Mouse (Mus musculus): ENCODE data around the gene Pde10a. TPM values are rescaled to one million over a fixed set of nuclear protein-coding genes. Genes with fewer than 3 reads are reported as not detected.

Gene Pde10a
- total RNA-seq, 2 experiments from 2014 or later, result 55.2 to 64.0 TPM

- DNase-seq (ENCODE audit: extremely low spot score in 1 of 2, low spot score in 1 of 2), result peak; percentile 79 to 85
These were observed 463.1 kb downstream of the Pde10a start, which contains the start of gene 1700010I14Rik for GRCm38 (mm10) chr17:8988119-8988807. 1700010I14Rik (plus strand) TSS chr17:8988333.

- peak in 1 of 2 experiments; percentile 44 for DNase-seq (ENCODE audit: extremely low spot score in 1 of 2, low spot score in 1 of 2)
These were observed 466.0 kb downstream of the Pde10a start for GRCm38 (mm10) chr17:8991160-8991559.

- DNase-seq (ENCODE audit: extremely low spot score in 1 of 2, low spot score in 1 of 2), result no peak
These were observed 470.2 kb downstream of the Pde10a start for GRCm38 (mm10) chr17:8995344-8995743.

DNA sequence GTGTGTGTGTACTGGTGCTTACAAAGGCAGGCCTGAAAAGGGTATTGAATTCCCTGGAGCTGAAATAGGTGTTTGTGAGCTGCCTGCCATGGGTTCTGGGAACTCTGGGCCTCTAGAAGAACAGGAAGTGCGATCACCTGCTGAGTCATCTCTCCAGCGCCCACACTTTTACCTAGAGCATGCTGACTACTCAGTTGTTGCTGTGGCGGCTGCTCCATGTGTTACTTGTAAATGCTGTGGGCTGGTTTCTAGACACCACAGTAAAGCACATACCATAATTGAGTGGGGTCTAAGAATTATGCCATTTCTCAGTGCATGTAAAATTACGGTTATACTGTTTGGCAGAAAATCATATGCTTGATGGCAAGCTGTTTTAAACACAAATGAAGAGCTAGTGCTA lies 477.3 kb downstream of the Pde10a start:
- DNase-seq (ENCODE audit: extremely low spot score in 1 of 2, low spot score in 1 of 2), result no peak

- DNase-seq (ENCODE audit: extremely low spot score in 1 of 2, low spot score in 1 of 2), result no peak
These were observed 479.3 kb downstream of the Pde10a start for GRCm38 (mm10) chr17:9004516-9004915.

- peak; percentile 13 to 17 for DNase-seq (ENCODE audit: extremely low spot score in 1 of 2, low spot score in 1 of 2)
These were observed 498.2 kb downstream of the Pde10a start for GRCm38 (mm10) chr17:9023198-9023942.

DNA sequence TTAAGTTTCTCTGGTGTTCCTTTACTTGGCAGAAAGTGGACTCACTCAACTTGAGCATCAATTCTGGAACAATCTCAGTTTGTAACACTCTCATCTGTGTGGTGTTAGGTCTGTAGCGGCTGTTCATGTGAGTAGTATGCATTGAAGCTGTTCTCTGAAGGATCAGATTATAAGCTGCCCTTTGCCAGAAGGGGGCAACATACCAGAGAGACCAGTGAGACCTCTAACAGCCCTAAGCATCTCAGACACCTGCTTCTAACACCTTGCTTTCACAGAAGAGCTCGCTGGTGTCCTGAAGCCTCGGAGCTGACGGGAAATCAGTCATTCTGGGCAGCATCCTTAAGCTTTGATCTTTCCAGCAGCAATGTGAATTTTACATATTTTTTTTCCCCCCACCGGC lies 505.0 kb downstream of the Pde10a start:
- no peak for DNase-seq (ENCODE audit: extremely low spot score in 1 of 2, low spot score in 1 of 2)

GRCm38 (mm10) chr17:9031241-9032141 lies 506.3 kb downstream of the Pde10a start:
- peak; percentile 76 to 93 for DNase-seq (ENCODE audit: extremely low spot score in 1 of 2, low spot score in 1 of 2)

- no peak for DNase-seq (ENCODE audit: extremely low spot score in 1 of 2, low spot score in 1 of 2)
These were observed 507.3 kb downstream of the Pde10a start for GRCm38 (mm10) chr17:9032362-9033044.

DNA sequence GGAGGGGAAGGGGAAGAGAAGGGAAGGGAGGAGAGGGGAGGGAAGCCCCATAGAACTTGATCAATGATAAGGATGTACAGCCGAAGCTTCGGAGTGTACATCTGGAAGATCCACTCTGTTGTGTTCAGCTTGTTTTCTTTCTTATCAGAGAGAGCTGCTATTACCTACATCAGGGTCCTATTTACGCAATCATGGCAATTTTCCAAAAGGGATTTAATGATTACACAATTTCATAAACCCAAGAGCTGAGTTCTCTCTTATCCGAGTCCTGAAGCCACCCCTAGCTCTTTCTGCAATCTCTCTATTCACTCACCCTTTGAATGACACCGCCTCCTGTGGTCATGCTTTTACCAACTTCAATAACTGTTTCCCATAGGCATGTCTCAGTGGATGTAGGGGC lies 508.3 kb downstream of the Pde10a start:
- DNase-seq (ENCODE audit: extremely low spot score in 1 of 2, low spot score in 1 of 2), result no peak

DNA sequence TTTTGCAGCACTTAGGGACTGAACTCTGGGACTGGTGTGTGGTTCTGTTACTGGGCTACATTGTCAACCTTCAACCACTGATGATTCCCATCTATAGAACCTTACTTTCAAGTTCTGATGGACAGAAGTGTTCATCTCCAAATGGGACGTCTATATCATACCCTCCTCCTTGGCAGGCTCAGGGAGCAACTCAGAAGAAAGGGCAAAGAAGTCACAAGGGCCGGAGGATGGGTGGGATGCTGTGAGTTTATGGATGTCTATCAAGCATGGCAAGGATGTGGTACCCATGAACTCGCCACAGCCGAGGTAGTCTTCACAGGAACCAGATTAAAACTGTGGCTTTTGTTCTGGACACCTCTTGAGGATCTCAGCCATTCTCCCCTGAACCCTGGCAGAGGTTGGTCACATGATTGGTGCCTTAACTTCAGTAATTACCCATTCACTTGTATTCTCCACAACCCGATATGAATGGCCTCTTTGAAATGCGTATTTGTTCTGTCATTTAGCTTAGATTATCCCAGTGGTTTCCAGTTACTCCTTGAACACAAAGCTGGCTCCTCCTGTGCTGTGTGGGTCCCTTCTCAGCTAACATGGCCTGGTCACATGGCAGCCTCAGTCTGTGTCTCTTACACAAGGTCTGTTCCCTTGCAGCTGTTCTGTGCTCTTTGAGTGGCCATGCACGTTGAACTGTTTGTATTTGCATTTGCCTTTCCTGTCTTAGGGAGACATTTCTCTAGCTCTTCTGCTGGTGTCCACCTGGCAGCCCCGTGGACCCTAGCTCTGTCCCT lies 510.6 kb downstream of the Pde10a start:
- no peak for DNase-seq (ENCODE audit: extremely low spot score in 1 of 2, low spot score in 1 of 2)

Other genes with a start within 250 kb of the Pde10a start
- gene Mpc1, start 242.5 kb upstream of the Pde10a start, total RNA-seq (2021), result 100 to 1,000 TPM; 149 to 159 TPM
- gene Sft2d1, start 214.3 kb upstream of the Pde10a start, total RNA-seq (2021), result 10 to 100 TPM; 55.7 to 58.0 TPM
- 10 to 100 TPM; 22.8 to 23.6 TPM for gene Prr18, start 187.9 kb upstream of the Pde10a start, total RNA-seq (2021)
- gene T2, start 169.4 kb upstream of the Pde10a start, total RNA-seq (2021), result under 1 TPM; 0.34 to 0.82 TPM
- not detected for gene T, start 90.9 kb upstream of the Pde10a start, total RNA-seq (2021)
- not detected for gene Gm17087, start 41.6 kb downstream of the Pde10a start, total RNA-seq (2021)